Mouse (Mus musculus) heart, embryonic 13.5 days (tissue): ENCODE measurements around the gene Maats1. TPM values are rescaled to one million over a fixed set of nuclear protein-coding genes. Genes with fewer than 3 reads are reported as not detected.
A peak's percentile ranks its signal among the peaks of the same experiment; 100 is the strongest.
"Not testable (repeated sequence)": the region's sequence is repeated elsewhere in the genome, so short reads cannot be mapped to it uniquely, and the experiment has no call there.

Source experiments
- ATAC-seq: fragments of 200-750 bp; cut with Nextera tagmentation; 2 replicates; pipeline ENCODE4 v1.8.0; 2017; ENCODE audit warnings: moderate TSS enrichment; ENCODE audit not compliant: insufficient number of reproducible peaks, low FRiP score, low TSS enrichment; ENCODE audit errors: extremely low read depth
- H3K27ac ChIP-seq: fragments of 300-500 bp; sonication (generic); replicated peaks from 2 replicates; pipeline ENCODE4 v1.5.1; 2015; ENCODE audit warnings: moderate library complexity, mild to moderate bottlenecking, inconsistent platforms
- H3K27me3 ChIP-seq: fragments of 300-500 bp; sonication (generic); replicated peaks from 2 replicates; pipeline ENCODE4 v1.6.1; 2015; ENCODE audit warnings: mild to moderate bottlenecking, inconsistent platforms
- H3K36me3 ChIP-seq: fragments of 300-500 bp; sonication (generic); 2 replicates; pipeline ENCODE4 v1.6.1; 2015; ENCODE audit warnings: mild to moderate bottlenecking, inconsistent platforms
- H3K4me1 ChIP-seq: fragments of 300-500 bp; sonication (generic); 2 replicates; pipeline ENCODE4 v1.6.1; 2015; ENCODE audit warnings: inconsistent platforms
- H3K4me2 ChIP-seq: fragments of 300-500 bp; sonication (generic); 2 replicates; pipeline ENCODE4 v1.6.1; 2015; ENCODE audit warnings: inconsistent platforms, mild to moderate bottlenecking, moderate library complexity
- H3K4me3 ChIP-seq: fragments of 300-500 bp; sonication (generic); 2 replicates; pipeline ENCODE4 v1.5.1; 2015; ENCODE audit warnings: moderate library complexity, mild to moderate bottlenecking, inconsistent platforms
- H3K9ac ChIP-seq: fragments of 300-500 bp; sonication (generic); 2 replicates; pipeline ENCODE4 v1.6.1; 2015; ENCODE audit warnings: inconsistent platforms, mild to moderate bottlenecking, moderate library complexity
- H3K9me3 ChIP-seq: fragments of 300-500 bp; sonication (generic); 2 replicates; pipeline ENCODE4 v1.6.1; 2016; ENCODE audit warnings: inconsistent platforms
- WGBS: fragments of 180-500 bp; shearing (Covaris S2); methylation state at CpG from one replicate; pipeline ENCODE4 v1.1.7; 2015; ENCODE audit warnings: mixed read lengths; 5-methylcytosine and 5-hydroxymethylcytosine counted together
- polyA plus RNA-seq: library from polyadenylated mRNA; unstranded; fragments of >200 nt; fragmentation: Nextera tagmentation; extraction: Ambion mirVana; gene quantifications from 2 replicates; pipeline ENCODE4 v1.2.1, GENCODE M21; 2015

Gene Maats1
- polyA plus RNA-seq, 1 experiment from 2014 or later, result 0.16 TPM

- Histone ChIP-seq H3K9me3 (no peaks in the 10 kb centered on the region), H3K4me1 (peaks cover 69% of the 10 kb centered on the region), H3K36me3 (peaks cover 35% of the 10 kb centered on the region), H3K4me2 (peak overlapping the region; percentile 80), H3K27ac (peak overlapping the region; percentile 95), H3K9ac (peak overlapping the region; percentile 96), H3K4me3 (peak overlapping the region; percentile 84), H3K27me3 (no peaks in the 10 kb centered on the region)
- 49% methylated on average over 6 of the region's 6 CpGs for WGBS
- no peak for ATAC-seq
Measured at GRCm38 (mm10) chr16:38347588-38347987, 5.6 kb upstream of the Maats1 start.

GRCm38 (mm10) chr16:38346529-38347325 lies 4.8 kb upstream of the Maats1 start, which contains the start of the genes Cox17 and Gm21987:
TSS of gene Cox17 (plus strand) at chr16:38346991.
TSS of gene Gm21987 (plus strand) at chr16:38347040.
- WGBS, result 2% methylated on average over 35 of the region's 35 CpGs
- peak within 1 kb of the TSS; percentile 95 for H3K27ac ChIP-seq
- peak within 1 kb of the TSS; percentile 80 for H3K4me2 ChIP-seq
- peak within 1 kb of the TSS; percentile 84 for H3K4me3 ChIP-seq
- H3K9ac ChIP-seq, result peak within 1 kb of the TSS; percentile 96
- ATAC-seq, result peak; percentile 79
- H3K36me3 ChIP-seq, result peaks cover 29% of the 10 kb centered on the region
- no peaks in the 10 kb centered on the region for H3K27me3 ChIP-seq
- peaks cover 65% of the 10 kb centered on the region for H3K4me1 ChIP-seq
- no peaks in the 10 kb centered on the region for H3K9me3 ChIP-seq

GRCm38 (mm10) chr16:38344941-38345725 lies 3.2 kb upstream of the Maats1 start:
- Histone ChIP-seq H3K9ac (peak overlapping the region; percentile 33; the same call in 1 of the 2 replicates), H3K27me3 (no peaks in the 10 kb centered on the region), H3K4me2 (peak overlapping the region; percentile 12; the same call in 1 of the 2 replicates), H3K27ac (0 out of 2 replicates have a peak overlapping the region, but pooled peaks have one; percentile 10), H3K4me3 (no peak overlapping the region), H3K4me1 (peaks cover 54% of the 10 kb centered on the region), H3K9me3 (0 out of 2 replicates have a peak, but pooled peaks cover 4% of the 10 kb centered on the region), H3K36me3 (peaks cover 13% of the 10 kb centered on the region)
- WGBS, result 58% methylated on average over 3 of the region's 3 CpGs
- no peak for ATAC-seq

GRCm38 (mm10) chr16:38338077-38338476 lies 3.9 kb downstream of the Maats1 start:
- not testable (repeated sequence) for ATAC-seq, H3K27me3 ChIP-seq, H3K4me1 ChIP-seq, H3K36me3 ChIP-seq, H3K9me3 ChIP-seq, H3K4me3 ChIP-seq, H3K27ac ChIP-seq, H3K4me2 ChIP-seq, H3K9ac ChIP-seq
- WGBS, result 83% methylated on average over 4 of the region's 4 CpGs

GRCm38 (mm10) chr16:38334431-38334830 lies 7.5 kb downstream of the Maats1 start:
- WGBS, result 42% methylated on average over 6 of the region's 6 CpGs
- ATAC-seq, result no peak
- H3K9ac ChIP-seq, result no peak overlapping the region

GRCm38 (mm10) chr16:38329340-38329739 lies 12.6 kb downstream of the Maats1 start:
- 82% methylated on average over 3 of the region's 3 CpGs for WGBS
- no peak overlapping the region for H3K4me2 ChIP-seq
- H3K36me3 ChIP-seq, result no peaks in the 10 kb centered on the region
- peaks cover 2% of the 10 kb centered on the region; the same call in 1 of the 2 replicates for H3K9me3 ChIP-seq
- H3K27me3 ChIP-seq, result no peaks in the 10 kb centered on the region
- no peak for ATAC-seq
- no peak overlapping the region for H3K27ac ChIP-seq
- no peak overlapping the region for H3K4me3 ChIP-seq
- no peaks in the 10 kb centered on the region for H3K4me1 ChIP-seq
- no peak overlapping the region for H3K9ac ChIP-seq

More at GRCm38 (mm10) chr16:38334431-38334830, 7.5 kb downstream of the Maats1 start:
- Histone ChIP-seq H3K4me2 (no peak overlapping the region), H3K36me3 (no peaks in the 10 kb centered on the region), H3K27ac (no peak overlapping the region), H3K4me3 (no peak overlapping the region), H3K4me1 (no peaks in the 10 kb centered on the region), H3K27me3 (no peaks in the 10 kb centered on the region), H3K9me3 (peaks cover under 1% of the 10 kb centered on the region; the same call in 1 of the 2 replicates)

- no peaks in the 10 kb centered on the region for H3K36me3 ChIP-seq
- no peak overlapping the region for H3K4me2 ChIP-seq
- peaks cover 2% of the 10 kb centered on the region; the same call in 1 of the 2 replicates for H3K9me3 ChIP-seq
- no peak for ATAC-seq
- H3K27ac ChIP-seq, result no peak overlapping the region
- H3K9ac ChIP-seq, result no peak overlapping the region
- H3K27me3 ChIP-seq, result no peaks in the 10 kb centered on the region
- no peaks in the 10 kb centered on the region for H3K4me1 ChIP-seq
- H3K4me3 ChIP-seq, result no peak overlapping the region
- 81% methylated on average over 11 of the region's 11 CpGs for WGBS
Measured at GRCm38 (mm10) chr16:38326778-38327397, 15.1 kb downstream of the Maats1 start.

GRCm38 (mm10) chr16:38324311-38324710 lies 17.6 kb downstream of the Maats1 start:
- no peak for ATAC-seq
- 88% methylated on average over 15 of the region's 15 CpGs for WGBS
- H3K4me2 ChIP-seq, result no peak overlapping the region

GRCm38 (mm10) chr16:38321452-38321935 lies 20.4 kb downstream of the Maats1 start:
- H3K9ac ChIP-seq, result no peak overlapping the region
- ATAC-seq, result no peak
- 28% methylated on average over 17 of the region's 17 CpGs for WGBS

More at GRCm38 (mm10) chr16:38324311-38324710, 17.6 kb downstream of the Maats1 start:
- no peaks in the 10 kb centered on the region for H3K4me1 ChIP-seq
- H3K27me3 ChIP-seq, result no peaks in the 10 kb centered on the region
- H3K4me3 ChIP-seq, result no peak overlapping the region
- H3K9ac ChIP-seq, result no peak overlapping the region
- H3K36me3 ChIP-seq, result no peaks in the 10 kb centered on the region
- H3K9me3 ChIP-seq, result peaks cover 1% of the 10 kb centered on the region; the same call in 1 of the 2 replicates
- H3K27ac ChIP-seq, result no peak overlapping the region

GRCm38 (mm10) chr16:38319087-38319486 lies 22.9 kb downstream of the Maats1 start:
- ATAC-seq, result no peak
- Histone ChIP-seq H3K4me3 (no peak overlapping the region), H3K27me3 (no peaks in the 10 kb centered on the region), H3K27ac (no peak overlapping the region), H3K9ac (no peak overlapping the region), H3K9me3 (no peaks in the 10 kb centered on the region), H3K36me3 (no peaks in the 10 kb centered on the region), H3K4me2 (no peak overlapping the region), H3K4me1 (no peaks in the 10 kb centered on the region)
- WGBS, result 76% methylated on average over 4 of the region's 4 CpGs

More at GRCm38 (mm10) chr16:38321452-38321935, 20.4 kb downstream of the Maats1 start:
- Histone ChIP-seq H3K9me3 (no peaks in the 10 kb centered on the region), H3K27me3 (no peaks in the 10 kb centered on the region), H3K4me1 (no peaks in the 10 kb centered on the region), H3K4me2 (peak overlapping the region; percentile 57), H3K36me3 (no peaks in the 10 kb centered on the region), H3K27ac (no peak overlapping the region), H3K4me3 (peak overlapping the region; percentile 24; the same call in 1 of the 2 replicates)
